Mouse (Mus musculus) limb, embryonic 13.5 days (tissue): ENCODE results near the gene Ephb1. TPM values are rescaled to one million over a fixed set of nuclear protein-coding genes. Genes with fewer than 3 reads are reported as not detected.

Experiments
- ATAC-seq: fragments of 200-750 bp; cut with Nextera tagmentation; 2 replicates; pipeline ENCODE4 v1.8.0; 2017; ENCODE audit warnings: low read depth, moderate number of reproducible peaks, moderate TSS enrichment; ENCODE audit not compliant: low FRiP score
- H3K27ac ChIP-seq: fragments of 300-500 bp; sonication (generic); 2 replicates; pipeline ENCODE4 v1.5.1; 2015; ENCODE audit warnings: inconsistent platforms, mild to moderate bottlenecking, moderate library complexity
- H3K27me3 ChIP-seq: fragments of 300-500 bp; sonication (generic); 2 replicates; pipeline ENCODE4 v1.6.1; 2015; ENCODE audit warnings: mild to moderate bottlenecking, inconsistent platforms
- H3K36me3 ChIP-seq: fragments of 300-500 bp; sonication (generic); 2 replicates; pipeline ENCODE4 v1.6.1; 2015; ENCODE audit warnings: inconsistent platforms, mild to moderate bottlenecking, moderate library complexity
- H3K4me1 ChIP-seq: fragments of 300-500 bp; sonication (generic); 2 replicates; pipeline ENCODE4 v1.6.1; 2015; ENCODE audit warnings: inconsistent platforms
- H3K4me2 ChIP-seq: fragments of 300-500 bp; sonication (generic); replicated peaks from 2 replicates; pipeline ENCODE4 v1.6.1; 2015; ENCODE audit warnings: inconsistent platforms, mild to moderate bottlenecking, moderate library complexity
- H3K4me3 ChIP-seq: fragments of 300-500 bp; sonication (generic); 2 replicates; pipeline ENCODE4 v1.5.1; 2015; ENCODE audit warnings: moderate library complexity, mild to moderate bottlenecking, inconsistent platforms
- H3K9ac ChIP-seq: fragments of 300-500 bp; sonication (generic); 2 replicates; pipeline ENCODE4 v1.6.1; 2015; ENCODE audit warnings: mild to moderate bottlenecking, inconsistent platforms
- H3K9me3 ChIP-seq: fragments of 300-500 bp; sonication (generic); 2 replicates; pipeline ENCODE4 v1.6.1; 2016; ENCODE audit warnings: inconsistent platforms
- WGBS: fragments of 180-500 bp; shearing (Covaris S2); methylation state at CpG from one replicate; pipeline ENCODE4 v1.1.7; 2015; 5-methylcytosine and 5-hydroxymethylcytosine counted together
- polyA plus RNA-seq: library from polyadenylated mRNA; unstranded; fragments of >200 nt; fragmentation: Nextera tagmentation; extraction: Ambion mirVana; gene quantifications from 2 replicates; pipeline ENCODE4 v1.2.1, GENCODE M21; 2015

Ephb1 gene
- 3.9 and 4.2 TPM in 2 replicates for polyA plus RNA-seq

GRCm38 (mm10) chr9:102354561-102354973 lies at the start of gene Ephb1:
TSS of gene Ephb1 (minus strand) at chr9:102354693.
- peaks cover 23% of the 10 kb centered on the region for H3K4me1 ChIP-seq
- H3K27ac ChIP-seq: no peak within 1 kb of the TSS
- peak within 1 kb of the TSS; percentile 100 for H3K4me2 ChIP-seq
- H3K36me3 ChIP-seq: no peaks in the 10 kb centered on the region
- ATAC-seq: peak; percentile 97
- peaks cover 89% of the 10 kb centered on the region for H3K27me3 ChIP-seq
- 0% methylated on average over 22 of the region's 22 CpGs for WGBS
- H3K9ac ChIP-seq: peak within 1 kb of the TSS; percentile 70
- no peaks in the 10 kb centered on the region for H3K9me3 ChIP-seq
- H3K4me3 ChIP-seq: peak within 1 kb of the TSS; percentile 63

GRCm38 (mm10) chr9:102403086-102404021 lies 48.9 kb upstream of the Ephb1 start:
- Histone ChIP-seq H3K4me3 (no peak overlapping the region), H3K9me3 (no peaks in the 10 kb centered on the region), H3K4me1 (peaks cover 7% of the 10 kb centered on the region; the same call in 1 of the 2 replicates), H3K9ac (no peak overlapping the region), H3K27me3 (peaks cover 22% of the 10 kb centered on the region), H3K4me2 (peak overlapping the region; percentile 31; the same call in 1 of the 2 replicates), H3K36me3 (no peaks in the 10 kb centered on the region), H3K27ac (no peak overlapping the region)
- WGBS: 31% methylated on average over 18 of the region's 18 CpGs
- ATAC-seq: no peak

GRCm38 (mm10) chr9:102402671-102403070 lies 48.2 kb upstream of the Ephb1 start:
- no peak for ATAC-seq
- Histone ChIP-seq H3K9ac (no peak overlapping the region), H3K27ac (no peak overlapping the region), H3K36me3 (no peaks in the 10 kb centered on the region), H3K4me3 (no peak overlapping the region), H3K4me2 (no peak overlapping the region), H3K4me1 (peaks cover 7% of the 10 kb centered on the region; the same call in 1 of the 2 replicates), H3K9me3 (0 out of 2 replicates have a peak, but pooled peaks cover 5% of the 10 kb centered on the region), H3K27me3 (peaks cover 22% of the 10 kb centered on the region)
- 49% methylated on average over 3 of the region's 3 CpGs for WGBS

- H3K9me3 ChIP-seq: peaks cover 9% of the 10 kb centered on the region; the same call in 1 of the 2 replicates
Measured at GRCm38 (mm10) chr9:102388266-102388665, 33.8 kb upstream of the Ephb1 start.

GRCm38 (mm10) chr9:102386816-102387215 lies 32.3 kb upstream of the Ephb1 start:
- Histone ChIP-seq H3K36me3 (no peaks in the 10 kb centered on the region), H3K4me2 (no peak overlapping the region), H3K27ac (no peak overlapping the region), H3K4me3 (no peak overlapping the region), H3K4me1 (no peaks in the 10 kb centered on the region), H3K27me3 (peaks cover 6% of the 10 kb centered on the region; the same call in 1 of the 2 replicates), H3K9me3 (peaks cover 9% of the 10 kb centered on the region; the same call in 1 of the 2 replicates), H3K9ac (no peak overlapping the region)
- no peak for ATAC-seq
- 91% methylated on average over 9 of the region's 9 CpGs for WGBS

More at GRCm38 (mm10) chr9:102388266-102388665, 33.8 kb upstream of the Ephb1 start:
- Histone ChIP-seq H3K27ac (no peak overlapping the region), H3K4me3 (no peak overlapping the region), H3K4me1 (no peaks in the 10 kb centered on the region), H3K36me3 (no peaks in the 10 kb centered on the region), H3K4me2 (no peak overlapping the region), H3K9ac (no peak overlapping the region), H3K27me3 (peaks cover 6% of the 10 kb centered on the region; the same call in 1 of the 2 replicates)
- no peak for ATAC-seq
- WGBS: 55% methylated on average over 8 of the region's 8 CpGs

- 92% methylated on average over 2 of the region's 2 CpGs for WGBS
Measured at GRCm38 (mm10) chr9:102380235-102380634, 25.7 kb upstream of the Ephb1 start.

GRCm38 (mm10) chr9:102374661-102375060 lies 20.2 kb upstream of the Ephb1 start:
- 0 out of 2 replicates have a peak, but pooled peaks cover 3% of the 10 kb centered on the region for H3K4me1 ChIP-seq
- ATAC-seq: no peak
- H3K27me3 ChIP-seq: no peaks in the 10 kb centered on the region
- no peaks in the 10 kb centered on the region for H3K36me3 ChIP-seq
- H3K9ac ChIP-seq: no peak overlapping the region
- WGBS: 84% methylated on average over 5 of the region's 5 CpGs
- H3K4me2 ChIP-seq: no peak overlapping the region
- H3K27ac ChIP-seq: no peak overlapping the region
- H3K4me3 ChIP-seq: no peak overlapping the region
- no peaks in the 10 kb centered on the region for H3K9me3 ChIP-seq

More at GRCm38 (mm10) chr9:102380235-102380634, 25.7 kb upstream of the Ephb1 start:
- no peaks in the 10 kb centered on the region for H3K36me3 ChIP-seq
- H3K4me3 ChIP-seq: no peak overlapping the region
- no peaks in the 10 kb centered on the region for H3K4me1 ChIP-seq
- no peak overlapping the region for H3K4me2 ChIP-seq
- no peak for ATAC-seq
- no peaks in the 10 kb centered on the region for H3K9me3 ChIP-seq
- H3K27me3 ChIP-seq: peaks cover 3% of the 10 kb centered on the region; the same call in 1 of the 2 replicates
- no peak overlapping the region for H3K27ac ChIP-seq
- no peak overlapping the region for H3K9ac ChIP-seq

- Histone ChIP-seq H3K4me3 (no peak overlapping the region), H3K4me2 (no peak overlapping the region), H3K9me3 (no peaks in the 10 kb centered on the region), H3K9ac (no peak overlapping the region), H3K4me1 (0 out of 2 replicates have a peak, but pooled peaks cover 3% of the 10 kb centered on the region), H3K36me3 (no peaks in the 10 kb centered on the region), H3K27me3 (no peaks in the 10 kb centered on the region), H3K27ac (no peak overlapping the region)
- WGBS: 82% methylated on average over 5 of the region's 5 CpGs
- no peak for ATAC-seq
Measured at GRCm38 (mm10) chr9:102373886-102374285, 19.4 kb upstream of the Ephb1 start.

GRCm38 (mm10) chr9:102371936-102372335 lies 17.4 kb upstream of the Ephb1 start:
- Histone ChIP-seq H3K4me1 (0 out of 2 replicates have a peak, but pooled peaks cover 3% of the 10 kb centered on the region), H3K4me3 (no peak overlapping the region), H3K27me3 (no peaks in the 10 kb centered on the region), H3K4me2 (no peak overlapping the region), H3K27ac (no peak overlapping the region), H3K9ac (no peak overlapping the region), H3K9me3 (no peaks in the 10 kb centered on the region), H3K36me3 (no peaks in the 10 kb centered on the region)
- no peak for ATAC-seq
- 85% methylated on average over 3 of the region's 3 CpGs for WGBS

GRCm38 (mm10) chr9:102371036-102371770 lies 16.7 kb upstream of the Ephb1 start:
- H3K27me3 ChIP-seq: no peaks in the 10 kb centered on the region
- no peak overlapping the region for H3K9ac ChIP-seq
- H3K4me1 ChIP-seq: 0 out of 2 replicates have a peak, but pooled peaks cover 3% of the 10 kb centered on the region
- H3K9me3 ChIP-seq: no peaks in the 10 kb centered on the region
- H3K27ac ChIP-seq: no peak overlapping the region
- WGBS: 54% methylated on average over 14 of the region's 14 CpGs
- H3K4me2 ChIP-seq: no peak overlapping the region
- no peaks in the 10 kb centered on the region for H3K36me3 ChIP-seq
- no peak for ATAC-seq
- no peak overlapping the region for H3K4me3 ChIP-seq

GRCm38 (mm10) chr9:102370141-102370540 lies 15.6 kb upstream of the Ephb1 start:
- no peaks in the 10 kb centered on the region for H3K36me3 ChIP-seq
- no peak overlapping the region for H3K27ac ChIP-seq
- no peak overlapping the region for H3K4me3 ChIP-seq
- H3K4me2 ChIP-seq: no peak overlapping the region
- H3K4me1 ChIP-seq: 0 out of 2 replicates have a peak, but pooled peaks cover 3% of the 10 kb centered on the region
- no peak for ATAC-seq
- H3K27me3 ChIP-seq: no peaks in the 10 kb centered on the region
- no peaks in the 10 kb centered on the region for H3K9me3 ChIP-seq
- WGBS: 62% methylated on average over 8 of the region's 8 CpGs
- no peak overlapping the region for H3K9ac ChIP-seq
